Mouse (Mus musculus): ENCODE measurements around the gene Ccdc125.
"Not testable (repeated sequence)": the region's sequence is repeated elsewhere in the genome, so short reads cannot be mapped to it uniquely, and the experiment has no call there.

The Ccdc125 gene

GRCm38 (mm10) chr13:100724051-100724754 lies 54.7 kb downstream of the Ccdc125 start:
- no peak for DNase-seq

- DNase-seq: no peak
Observed at GRCm38 (mm10) chr13:100725194-100725593, 55.7 kb downstream of the Ccdc125 start.

GRCm38 (mm10) chr13:100728086-100728485 lies 58.6 kb downstream of the Ccdc125 start:
- no peak for DNase-seq

- not testable (repeated sequence) for DNase-seq
Observed at GRCm38 (mm10) chr13:100728530-100728929, 59.0 kb downstream of the Ccdc125 start.

DNA sequence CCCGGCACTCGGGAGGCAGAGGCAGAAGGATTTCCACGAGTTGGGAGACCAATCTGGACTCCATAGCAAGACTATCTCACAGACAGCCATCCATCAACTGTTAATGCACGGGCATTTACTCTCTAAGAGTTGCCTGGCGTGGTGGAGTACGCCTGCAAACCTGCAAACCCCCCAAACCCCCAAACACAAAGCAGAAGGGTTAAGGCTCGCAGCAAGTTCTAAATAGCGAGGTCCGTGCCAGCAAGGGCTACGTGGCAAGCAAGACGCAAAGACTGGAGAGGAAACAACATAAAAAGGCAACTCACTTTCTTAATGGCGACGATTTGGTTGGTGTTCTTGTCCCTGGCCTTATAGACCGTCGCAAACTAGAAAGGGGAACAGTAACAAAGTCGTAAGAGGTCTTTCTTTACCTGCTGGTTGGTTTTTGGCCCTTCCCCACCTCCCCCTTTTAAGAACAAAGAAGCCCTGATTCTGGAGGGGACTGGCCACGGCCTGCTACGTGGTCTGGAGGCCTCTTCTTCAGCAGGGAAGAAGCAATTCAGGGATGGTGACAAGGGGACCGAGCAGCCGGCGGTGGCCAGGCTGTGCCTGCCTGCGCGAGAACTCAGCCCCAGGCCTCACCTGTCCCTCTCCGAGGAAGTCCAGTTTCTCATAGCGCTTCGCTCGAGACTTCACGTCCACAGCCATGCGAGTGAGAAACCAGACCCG lies 60.8 kb downstream of the Ccdc125 start:
- DNase-seq: no peak

DNA sequence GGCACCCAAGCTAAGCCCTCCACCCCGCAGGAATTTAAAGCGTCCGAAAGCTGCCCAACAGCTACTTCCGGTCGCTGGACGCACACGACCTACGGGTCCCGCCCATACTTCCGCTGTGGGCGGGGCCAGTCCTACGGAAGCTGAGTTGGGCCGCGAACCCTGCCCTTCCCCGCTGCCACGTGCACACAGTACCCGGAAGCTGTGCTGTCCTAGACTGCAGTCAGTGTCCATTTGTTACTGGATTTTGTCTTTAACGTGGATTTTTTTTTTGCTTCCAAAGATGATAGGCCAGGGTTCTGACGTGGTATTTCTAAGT lies 61.3 kb downstream of the Ccdc125 start, which contains the start of gene Cdk7:
TSS of gene Cdk7 (minus strand) at position 79 of the 316 bp plus-strand sequence.
- DNase-seq: peak; percentile 91

- DNase-seq: not testable (repeated sequence)
Observed at GRCm38 (mm10) chr13:100731462-100732046, 62.0 kb downstream of the Ccdc125 start.

GRCm38 (mm10) chr13:100732756-100733155 lies 63.2 kb downstream of the Ccdc125 start:
- no peak for DNase-seq

GRCm38 (mm10) chr13:100742831-100743230 lies 73.3 kb downstream of the Ccdc125 start:
- no peak for DNase-seq

- DNase-seq: no peak
Observed at GRCm38 (mm10) chr13:100743346-100744035, 74.0 kb downstream of the Ccdc125 start.

GRCm38 (mm10) chr13:100744036-100744744 lies 74.7 kb downstream of the Ccdc125 start, which contains the start of gene Mrps36:
Gene Mrps36 (minus strand): TSS chr13:100744659.
- peak; percentile 87 for DNase-seq

DNA sequence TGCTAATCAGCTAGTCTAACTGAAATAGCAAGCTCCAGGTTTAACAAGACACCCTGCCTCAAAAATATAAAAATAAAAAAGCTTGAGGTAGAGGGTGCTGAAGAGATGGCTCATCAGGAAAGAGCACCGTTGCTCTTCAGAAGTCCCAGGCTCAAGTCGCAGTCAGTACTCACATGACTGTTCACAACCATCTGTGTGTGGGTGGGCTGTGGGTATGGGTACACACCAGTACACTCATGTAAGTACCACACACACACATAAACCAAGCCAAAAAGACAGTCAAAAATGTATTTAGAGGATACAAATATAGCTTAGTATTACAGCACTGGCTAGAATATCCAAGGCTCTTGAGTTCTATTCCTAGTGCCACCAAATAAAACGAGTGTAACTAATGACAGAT lies 76.6 kb downstream of the Ccdc125 start:
- peak; percentile 17 for DNase-seq
